Mouse (Mus musculus) MEL (cell line): ENCODE data around the gene Vav3. TPM values are rescaled to one million over a fixed set of nuclear protein-coding genes. Genes with fewer than 3 reads are reported as not detected.

Experiments
- DNase-seq: peaks from one replicate; pipeline ENCODE4 v3.0.0; 2011; ENCODE audit warnings: low read depth, low spot score
- H3K27ac ChIP-seq: 2 replicates; pipeline ENCODE4 v1.5.1; 2012; ENCODE audit warnings: low read depth, mild to moderate bottlenecking, control low read depth, low read length, moderate library complexity; ENCODE audit not compliant: control insufficient read depth
- H3K27me3 ChIP-seq, 2 experiments: fragments of 150-350 bp in 1 of 2; sonication (generic) in 1 of 2; 2 replicates each; pipeline ENCODE4 v1.6.1; 2012; ENCODE audit warnings: low read length in 2 of 2, mild to moderate bottlenecking in 2 of 2, improper control_type of control experiment in 1 of 2, moderate library complexity in 1 of 2; ENCODE audit not compliant: insufficient read depth in 2 of 2, control insufficient read depth in 1 of 2
- H3K36me3 ChIP-seq, 2 experiments: 2 replicates each; pipeline ENCODE4 v1.6.1; 2012 to 2014; ENCODE audit warnings: low read length in 2 of 2, improper control_type of control experiment in 1 of 2, inconsistent platforms in 1 of 2, mild to moderate bottlenecking in 1 of 2; ENCODE audit not compliant: insufficient read depth in 2 of 2, control insufficient read depth in 1 of 2
- H3K4me1 ChIP-seq, 2 experiments: fragments of 150-350 bp in 1 of 2; sonication (generic) in 1 of 2; 2 replicates each; pipeline ENCODE4 v1.6.1; 2012; ENCODE audit warnings: low read length in 2 of 2, improper control_type of control experiment in 1 of 2, mild to moderate bottlenecking in 1 of 2; ENCODE audit not compliant: insufficient read depth in 2 of 2, control insufficient read depth in 1 of 2
- H3K4me3 ChIP-seq, 2 experiments: fragments of 150-350 bp in 1 of 2; sonication (generic) in 1 of 2; 2 replicates each; pipeline ENCODE4 v1.5.1; 2012; ENCODE audit warnings: low read depth in 2 of 2, low read length in 2 of 2, mild to moderate bottlenecking in 2 of 2, moderate library complexity in 2 of 2, control low read depth in 1 of 2, improper control_type of control experiment in 1 of 2; ENCODE audit not compliant: control insufficient read depth in 1 of 2, insufficient read depth in 1 of 2
- H3K79me2 ChIP-seq: 2 replicates; pipeline ENCODE4 v1.6.1; 2012; ENCODE audit warnings: mild to moderate bottlenecking, low read length, moderate library complexity; ENCODE audit not compliant: control insufficient read depth, poor library complexity, insufficient read depth
- H3K9ac ChIP-seq: 2 replicates; pipeline ENCODE4 v1.6.1; 2012; ENCODE audit warnings: low read depth, mild to moderate bottlenecking, control low read depth, low read length, moderate library complexity; ENCODE audit not compliant: control insufficient read depth, poor library complexity, severe bottlenecking
- H3K9me3 ChIP-seq: fragments of 150-350 bp; sonication (generic); replicated peaks from 2 replicates; pipeline ENCODE4 v1.6.1; 2012; ENCODE audit warnings: mild to moderate bottlenecking, low read length, improper control_type of control experiment, moderate library complexity; ENCODE audit not compliant: insufficient read depth
- CHD1 ChIP-seq: IDR thresholded peaks from 2 replicates; pipeline ENCODE4 v1.6.1; 2012; ENCODE audit warnings: low read depth, mild to moderate bottlenecking, inconsistent platforms, low read length, improper control_type of control experiment
- CHD2 ChIP-seq: IDR thresholded peaks from 2 replicates; pipeline ENCODE4 v1.6.1; 2011; ENCODE audit warnings: low read length, improper control_type of control experiment
- CTCF ChIP-seq, 3 experiments: IDR thresholded peaks in 2 of 3; conservative IDR thresholded peaks in 1 of 3; 2 replicates each; pipeline ENCODE4 v1.5.1; 2011 to 2012; ENCODE audit warnings: low read length in 3 of 3, low read depth in 2 of 3, mild to moderate bottlenecking in 2 of 3, improper control_type of control experiment in 1 of 3, inconsistent platforms in 1 of 3, mixed read lengths in 1 of 3, moderate library complexity in 1 of 3; ENCODE audit not compliant: control insufficient read depth in 1 of 3, insufficient read depth in 1 of 3, poor library complexity in 1 of 3, severe bottlenecking in 1 of 3
- E2F4 ChIP-seq: IDR thresholded peaks from 2 replicates; pipeline ENCODE4 v1.6.1; 2011; ENCODE audit warnings: low read depth, low read length, improper control_type of control experiment, borderline replicate concordance
- EP300 ChIP-seq, 2 experiments: IDR thresholded peaks; 2 replicates each; pipeline ENCODE4 v1.6.1; 2011; ENCODE audit warnings: improper control_type of control experiment in 2 of 2, low read length in 2 of 2, low read depth in 1 of 2, mild to moderate bottlenecking in 1 of 2
- GABPA ChIP-seq: IDR thresholded peaks from 2 replicates; pipeline ENCODE4 v1.6.1; 2012; ENCODE audit warnings: low read depth, mild to moderate bottlenecking, inconsistent platforms, low read length, improper control_type of control experiment, moderate library complexity
- GATA1 ChIP-seq: IDR thresholded peaks from 2 replicates; pipeline ENCODE4 v1.6.1; 2011; ENCODE audit warnings: low read depth, low read length, improper control_type of control experiment
- HCFC1 ChIP-seq: IDR thresholded peaks from 2 replicates; pipeline ENCODE4 v1.6.1; 2012; ENCODE audit warnings: low read depth, mild to moderate bottlenecking, inconsistent platforms, low read length, improper control_type of control experiment, moderate library complexity
- JUND ChIP-seq: IDR thresholded peaks from 2 replicates; pipeline ENCODE4 v1.6.1; 2011; ENCODE audit warnings: low read depth, mild to moderate bottlenecking, improper control_type of control experiment, low read length
- KAT2A ChIP-seq: conservative IDR thresholded peaks from 2 replicates; pipeline ENCODE4 v1.6.1; 2012; ENCODE audit warnings: low read depth, low read length, improper control_type of control experiment, inconsistent platforms
- MAFK ChIP-seq: IDR thresholded peaks from 2 replicates; pipeline ENCODE4 v1.6.1; 2011; ENCODE audit warnings: low read depth, mild to moderate bottlenecking, low read length, improper control_type of control experiment, borderline replicate concordance
- MAX ChIP-seq: IDR thresholded peaks from 2 replicates; pipeline ENCODE4 v1.6.1; 2011; ENCODE audit warnings: low read length, improper control_type of control experiment
- MAZ ChIP-seq: IDR thresholded peaks from 2 replicates; pipeline ENCODE4 v1.6.1; 2012; ENCODE audit warnings: low read depth, mild to moderate bottlenecking, inconsistent platforms, low read length, improper control_type of control experiment
- MEF2A ChIP-seq: IDR thresholded peaks from 2 replicates; pipeline ENCODE4 v1.6.1; 2014; ENCODE audit warnings: low read depth, mild to moderate bottlenecking, inconsistent platforms, low read length, improper control_type of control experiment; ENCODE audit not compliant: poor library complexity, insufficient replicate concordance, severe bottlenecking; ENCODE audit errors: extremely low read depth
- MXI1 ChIP-seq: IDR thresholded peaks from 2 replicates; pipeline ENCODE4 v1.6.1; 2011; ENCODE audit warnings: mild to moderate bottlenecking, low read depth, low read length, improper control_type of control experiment
- NELFE ChIP-seq: IDR thresholded peaks from 2 replicates; pipeline ENCODE4 v1.6.1; 2011; ENCODE audit warnings: low read depth, low read length, improper control_type of control experiment
- NRF1 ChIP-seq: IDR thresholded peaks from 2 replicates; pipeline ENCODE4 v1.6.1; 2014; ENCODE audit warnings: low read depth, mild to moderate bottlenecking, inconsistent platforms, low read length, improper control_type of control experiment, moderate library complexity; ENCODE audit not compliant: poor library complexity, insufficient read depth, severe bottlenecking
- POLR2A ChIP-seq, 2 experiments: IDR thresholded peaks; 2 replicates each; pipeline ENCODE4 v1.6.1; 2011 to 2012; ENCODE audit warnings: low read length in 2 of 2, mild to moderate bottlenecking in 2 of 2, control low read depth in 1 of 2, improper control_type of control experiment in 1 of 2, low read depth in 1 of 2, moderate library complexity in 1 of 2; ENCODE audit not compliant: control insufficient read depth in 1 of 2, insufficient read depth in 1 of 2, poor library complexity in 1 of 2
- RAD21 ChIP-seq: IDR thresholded peaks from 2 replicates; pipeline ENCODE4 v1.6.1; 2011; ENCODE audit warnings: mild to moderate bottlenecking, low read depth, low read length, improper control_type of control experiment
- RCOR1 ChIP-seq: IDR thresholded peaks from 2 replicates; pipeline ENCODE4 v1.6.1; 2012; ENCODE audit warnings: low read depth, mild to moderate bottlenecking, inconsistent platforms, low read length, improper control_type of control experiment
- UBTF ChIP-seq: IDR thresholded peaks from 2 replicates; pipeline ENCODE4 v1.6.1; 2012; ENCODE audit warnings: low read depth, mild to moderate bottlenecking, inconsistent platforms, low read length, improper control_type of control experiment, moderate library complexity, borderline replicate concordance; ENCODE audit not compliant: insufficient read depth
- USF1 ChIP-seq: IDR thresholded peaks from 2 replicates; pipeline ENCODE4 v1.6.1; 2014; ENCODE audit warnings: low read depth, mild to moderate bottlenecking, inconsistent platforms, low read length, improper control_type of control experiment, moderate library complexity
- ZC3H11A ChIP-seq: IDR thresholded peaks from 2 replicates; pipeline ENCODE4 v1.6.1; 2012; ENCODE audit warnings: low read depth, mild to moderate bottlenecking, inconsistent platforms, low read length, improper control_type of control experiment
- ZKSCAN1 ChIP-seq: IDR thresholded peaks from 2 replicates; pipeline ENCODE4 v1.6.1; 2012; ENCODE audit warnings: low read depth, mild to moderate bottlenecking, inconsistent platforms, low read length, improper control_type of control experiment, moderate library complexity
- ZMIZ1 ChIP-seq: IDR thresholded peaks from 2 replicates; pipeline ENCODE4 v1.6.1; 2012; ENCODE audit warnings: low read depth, mild to moderate bottlenecking, inconsistent platforms, low read length, improper control_type of control experiment, moderate library complexity
- ZNF384 ChIP-seq: IDR thresholded peaks from 2 replicates; pipeline ENCODE4 v1.6.1; 2012; ENCODE audit warnings: low read depth, mild to moderate bottlenecking, inconsistent platforms, low read length, improper control_type of control experiment
- polyA plus RNA-seq, 2 experiments: library from polyadenylated mRNA; stranded (reverse) in 1 of 2; unstranded in 1 of 2; fragments of >175 nt in 1 of 2; fragments of >200 nt in 1 of 2; gene quantifications; 2 replicates each; pipeline versions ENCODE4 v1.2.1 to v1.2.4; 2012; ENCODE audit warnings: low replicate concordance in 2 of 2, low read depth in 1 of 2; ENCODE audit not compliant: insufficient read length in 2 of 2, insufficient read depth in 1 of 2, missing spikeins in 1 of 2
- total RNA-seq: library from RNA; depleted of rRNA; stranded (reverse); fragments of 300-350 nt; gene quantifications from 2 replicates; pipeline ENCODE4 v1.2.3, GENCODE M21; 2012

Vav3 gene
- total and polyA plus RNA-seq, 3 experiments = not detected

GRCm38 (mm10) chr3:109302059-109302458 lies 38.4 kb upstream of the Vav3 start:
- no peak for DNase-seq
- Histone ChIP-seq H3K4me1 (peaks cover 0 to 7% of the 10 kb centered on the region in 2 experiments; a peak in 2 of 4 replicates), H3K27me3 (no peaks in the 10 kb centered on the region), H3K9ac (no peak overlapping the region), H3K36me3 (peaks cover 0 to 5% of the 10 kb centered on the region in 2 experiments; a peak in 2 of 4 replicates), H3K4me3 (no peak overlapping the region), H3K27ac (no peak overlapping the region), H3K79me2 (no peaks in the 10 kb centered on the region), H3K9me3 (no peaks in the 10 kb centered on the region)
- no peak for TF ChIP-seq MEF2A
- TF ChIP-seq HCFC1 = no peak
- TF ChIP-seq RCOR1 = no peak
- no peak for TF ChIP-seq JUND
- no peak for TF ChIP-seq MAFK
- TF ChIP-seq ZKSCAN1 = no peak
- no peak for TF ChIP-seq POLR2A (IDR thresholded peaks at IDR 0.05; ENCODE audit: control insufficient read depth in 1 of 2, insufficient read depth in 1 of 2, low read depth in 1 of 2, low read length in 2 of 2, poor library complexity in 1 of 2)
- no peak for TF ChIP-seq CTCF (IDR thresholded peaks at IDR 0.05 in 2 of 3, conservative IDR thresholded peaks at IDR 0.05 in 1 of 3; ENCODE audit: control insufficient read depth in 1 of 3, insufficient read depth in 1 of 3, low read depth in 2 of 3, low read length in 3 of 3, poor library complexity in 1 of 3, severe bottlenecking in 1 of 3)
- no peak for TF ChIP-seq UBTF
- no peak for TF ChIP-seq E2F4
- TF ChIP-seq KAT2A = no peak
- no peak for TF ChIP-seq GATA1
- no peak for TF ChIP-seq USF1

- Histone ChIP-seq H3K27ac (no peak overlapping the region), H3K9me3 (no peaks in the 10 kb centered on the region), H3K9ac (no peak overlapping the region), H3K4me1 (peaks cover 2 to 33% of the 10 kb centered on the region in 2 experiments; a peak in 3 of 4 replicates), H3K36me3 (peaks cover 0 to 32% of the 10 kb centered on the region in 2 experiments; a peak in 2 of 4 replicates), H3K4me3 (no peak overlapping the region), H3K27me3 (no peaks in the 10 kb centered on the region), H3K79me2 (no peaks in the 10 kb centered on the region)
- DNase-seq = no peak
- TF ChIP-seq MEF2A (no peak), ZC3H11A (no peak), NELFE (no peak), CTCF (IDR thresholded peaks at IDR 0.05 in 2 of 3, conservative IDR thresholded peaks at IDR 0.05 in 1 of 3; ENCODE audit: control insufficient read depth in 1 of 3, insufficient read depth in 1 of 3, low read depth in 2 of 3, low read length in 3 of 3, poor library complexity in 1 of 3, severe bottlenecking in 1 of 3) (no peak), ZNF384 (no peak), MXI1 (no peak), MAX (no peak), EP300 (IDR thresholded peaks at IDR 0.05; ENCODE audit: low read depth in 1 of 2, low read length in 2 of 2) (no peak), POLR2A (IDR thresholded peaks at IDR 0.05; ENCODE audit: control insufficient read depth in 1 of 2, insufficient read depth in 1 of 2, low read depth in 1 of 2, low read length in 2 of 2, poor library complexity in 1 of 2) (no peak), MAZ (no peak), CHD2 (no peak), USF1 (no peak), ZMIZ1 (no peak), NRF1 (no peak), GABPA (no peak), KAT2A (no peak), RAD21 (no peak), CHD1 (no peak), JUND (no peak)
These were observed 33.0 kb upstream of the Vav3 start for GRCm38 (mm10) chr3:109307406-109307805.
